Mouse (Mus musculus) layer of hippocampus, adult 11-12 months (tissue): ENCODE measurements around the gene Cdc37.

Experiments
- DNase-seq: peaks from one replicate; pipeline ENCODE4 v3.0.0; 2022; ENCODE audit warnings: low spot score

Gene Cdc37

GRCm38 (mm10) chr9:21167140-21168097 lies 17.6 kb upstream of the Cdc37 start:
- no peak for DNase-seq

- no peak for DNase-seq
Observed at GRCm38 (mm10) chr9:21166516-21166915, 16.7 kb upstream of the Cdc37 start.

- DNase-seq, result peak; percentile 47
Observed at GRCm38 (mm10) chr9:21165952-21166451, 16.2 kb upstream of the Cdc37 start.

- DNase-seq, result peak; percentile 80
Observed at GRCm38 (mm10) chr9:21165041-21165951, 15.5 kb upstream of the Cdc37 start, which contains the start of gene Pde4a. TSS of gene Pde4a (plus strand) at chr9:21165714.

GRCm38 (mm10) chr9:21164072-21164471 lies 14.3 kb upstream of the Cdc37 start:
- peak; percentile 58 for DNase-seq

GRCm38 (mm10) chr9:21163086-21164050 lies 13.6 kb upstream of the Cdc37 start:
- DNase-seq, result no peak

GRCm38 (mm10) chr9:21161209-21161909 lies 11.6 kb upstream of the Cdc37 start:
- peak; percentile 92 for DNase-seq

GRCm38 (mm10) chr9:21154787-21155186 lies 5.0 kb upstream of the Cdc37 start:
- no peak for DNase-seq

- DNase-seq, result no peak
Observed at GRCm38 (mm10) chr9:21153833-21154232, 4.1 kb upstream of the Cdc37 start.

- no peak for DNase-seq
Observed at GRCm38 (mm10) chr9:21153331-21153730, 3.5 kb upstream of the Cdc37 start.

- peak; percentile 75 for DNase-seq
Observed at GRCm38 (mm10) chr9:21152715-21153114, 2.9 kb upstream of the Cdc37 start.

GRCm38 (mm10) chr9:21149077-21149653 lies 617 bp downstream of the Cdc37 start:
- DNase-seq, result no peak

GRCm38 (mm10) chr9:21148427-21148826 lies 1.4 kb downstream of the Cdc37 start:
- no peak for DNase-seq

GRCm38 (mm10) chr9:21146722-21147121 lies 3.1 kb downstream of the Cdc37 start:
- DNase-seq, result no peak

GRCm38 (mm10) chr9:21145431-21145830 lies 4.4 kb downstream of the Cdc37 start:
- DNase-seq, result no peak

GRCm38 (mm10) chr9:21144361-21144760 lies 5.4 kb downstream of the Cdc37 start:
- DNase-seq, result no peak

- DNase-seq, result no peak
Observed at GRCm38 (mm10) chr9:21141922-21142321, 7.9 kb downstream of the Cdc37 start.

- DNase-seq, result no peak
Observed at GRCm38 (mm10) chr9:21138386-21138785, 11.4 kb downstream of the Cdc37 start.

- DNase-seq, result peak; percentile 70
Observed at GRCm38 (mm10) chr9:21137229-21137628, 12.6 kb downstream of the Cdc37 start.

- no peak for DNase-seq
Observed at GRCm38 (mm10) chr9:21136401-21136800, 13.4 kb downstream of the Cdc37 start.
